Mouse (Mus musculus) hindbrain, postnatal 0 days (tissue): ENCODE data around the gene Itgav. TPM values are rescaled to one million over a fixed set of nuclear protein-coding genes. Genes with fewer than 3 reads are reported as not detected.

Experiments
- ATAC-seq: fragments of 200-750 bp; cut with Nextera tagmentation; 2 replicates; pipeline ENCODE4 v1.8.0; 2017; ENCODE audit warnings: mild to moderate bottlenecking, moderate TSS enrichment, moderate library complexity
- DNase-seq: peaks from one replicate; pipeline ENCODE4 v3.0.0-alpha.2; 2015; ENCODE audit warnings: low spot score
- H3K27ac ChIP-seq: fragments of 300-500 bp; sonication (generic); 2 replicates; pipeline ENCODE4 v1.5.1; 2014; ENCODE audit warnings: mild to moderate bottlenecking
- H3K27me3 ChIP-seq: fragments of 300-500 bp; sonication (generic); 2 replicates; pipeline ENCODE4 v1.6.1; 2014; ENCODE audit warnings: low read length, mixed read lengths; ENCODE audit not compliant: insufficient read depth
- H3K36me3 ChIP-seq: fragments of 300-500 bp; sonication (generic); 2 replicates; pipeline ENCODE4 v1.6.1; 2014; ENCODE audit warnings: low read length, mixed read lengths; ENCODE audit not compliant: insufficient read depth
- H3K4me1 ChIP-seq: fragments of 300-500 bp; sonication (generic); 2 replicates; pipeline ENCODE4 v1.6.1; 2014; ENCODE audit warnings: antibody characterized with exemption, low read length, mixed read lengths; ENCODE audit not compliant: insufficient read depth
- H3K4me2 ChIP-seq: fragments of 300-500 bp; sonication (generic); 2 replicates; pipeline ENCODE4 v1.6.1; 2014; ENCODE audit warnings: low read depth, mild to moderate bottlenecking, low read length, moderate library complexity, mixed read lengths
- H3K4me3 ChIP-seq: fragments of 300-500 bp; sonication (generic); 2 replicates; pipeline ENCODE4 v1.5.1; 2014; ENCODE audit warnings: low read length
- H3K9ac ChIP-seq: fragments of 300-500 bp; sonication (generic); replicated peaks from 2 replicates; pipeline ENCODE4 v1.6.1; 2014; ENCODE audit warnings: mild to moderate bottlenecking, low read length, moderate library complexity, mixed read lengths
- H3K9me3 ChIP-seq: fragments of 300-500 bp; sonication (generic); 2 replicates; pipeline ENCODE4 v1.6.1; 2016; ENCODE audit warnings: low read length, mixed read lengths
- CTCF ChIP-seq: IDR thresholded peaks from 2 replicates; pipeline ENCODE4 v1.5.1; 2016; ENCODE audit warnings: antibody characterized with exemption, control low read depth, low read depth
- WGBS: fragments of 180-500 bp; shearing (Covaris S2); extraction: QIAGEN DNeasy Blood & Tissue Kit; methylation state at CpG from one replicate; pipeline ENCODE4 v1.1.7; 2014; 5-methylcytosine and 5-hydroxymethylcytosine counted together
- polyA plus RNA-seq: library from polyadenylated mRNA; unstranded; fragments of >200 nt; fragmentation: Nextera tagmentation; extraction: Ambion mirVana; gene quantifications from 2 replicates; pipeline ENCODE4 v1.2.1, GENCODE M21; 2015
- total RNA-seq: library from RNA; depleted of rRNA; stranded (reverse); fragments of >200 nt; gene quantifications from 2 replicates; pipeline ENCODE4 v1.2.3, GENCODE M21; 2014

The Itgav gene
- total and polyA plus RNA-seq, 2 experiments from 2014 or later, result 30.8 to 47.4 TPM

DNA sequence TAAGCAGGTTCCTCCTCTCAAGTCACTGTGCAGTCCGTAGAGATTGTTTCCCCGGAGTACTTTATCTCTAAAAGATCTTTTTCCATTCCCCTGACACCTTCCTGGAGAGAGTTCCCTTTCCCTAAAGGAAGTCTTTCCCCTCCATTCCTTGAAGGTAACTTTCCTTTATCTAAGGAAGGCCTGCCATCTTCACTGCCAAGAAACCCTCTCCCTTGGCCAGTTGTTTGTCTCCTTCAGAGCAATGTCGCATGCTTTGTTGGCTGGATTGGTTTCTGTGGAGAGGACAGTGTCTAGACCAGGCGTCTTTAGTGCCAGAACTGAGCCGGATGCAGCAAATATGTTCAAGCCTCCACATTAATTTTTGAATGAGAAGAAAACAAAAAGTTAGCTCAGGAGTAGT lies 11.1 kb downstream of the Itgav start:
- no peak for ATAC-seq
- H3K4me1 ChIP-seq, result 0 out of 2 replicates have a peak, but pooled peaks cover 4% of the 10 kb centered on the region

DNA sequence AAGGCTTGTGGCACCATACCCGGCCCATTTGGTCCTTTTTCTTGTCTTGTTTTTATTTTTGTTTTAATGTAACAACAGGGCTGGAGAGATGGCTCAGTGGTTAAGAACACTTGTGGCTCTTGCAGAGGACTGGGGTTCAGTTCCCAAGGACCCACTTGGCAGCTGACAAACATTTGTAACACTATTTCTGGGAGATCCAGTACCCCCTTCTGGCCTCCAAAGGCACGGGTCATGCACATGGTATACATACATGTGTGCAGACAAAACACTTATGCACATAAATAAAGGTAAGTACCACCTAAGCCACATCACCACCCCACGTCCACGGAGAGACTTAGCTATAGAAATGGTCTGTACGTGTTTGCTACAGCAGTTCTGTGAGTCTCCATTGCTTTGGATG lies 12.6 kb downstream of the Itgav start:
- WGBS, result 92% methylated on average over 5 of the region's 5 CpGs
- Histone ChIP-seq H3K27ac (no peak overlapping the region), H3K9me3 (no peaks in the 10 kb centered on the region), H3K4me1 (0 out of 2 replicates have a peak, but pooled peaks cover 4% of the 10 kb centered on the region), H3K4me3 (no peak overlapping the region), H3K9ac (no peak overlapping the region), H3K36me3 (no peaks in the 10 kb centered on the region), H3K27me3 (no peaks in the 10 kb centered on the region), H3K4me2 (no peak overlapping the region)
- TF ChIP-seq CTCF, result no peak
- DNase-seq (no peak), ATAC-seq (no peak)

More for the DNA sequence above, 11.1 kb downstream of the Itgav start:
- Histone ChIP-seq H3K9me3 (no peaks in the 10 kb centered on the region), H3K4me2 (no peak overlapping the region), H3K4me3 (no peak overlapping the region), H3K27ac (no peak overlapping the region), H3K36me3 (no peaks in the 10 kb centered on the region), H3K27me3 (no peaks in the 10 kb centered on the region), H3K9ac (no peak overlapping the region)
- no peak for DNase-seq
- TF ChIP-seq CTCF, result no peak
- 60% methylated on average over 5 of the region's 5 CpGs for WGBS

GRCm38 (mm10) chr2:83738586-83739251 lies 14.5 kb downstream of the Itgav start:
- Histone ChIP-seq H3K27ac (no peak overlapping the region), H3K4me1 (0 out of 2 replicates have a peak, but pooled peaks cover 4% of the 10 kb centered on the region), H3K4me2 (no peak overlapping the region), H3K9me3 (no peaks in the 10 kb centered on the region), H3K36me3 (no peaks in the 10 kb centered on the region), H3K4me3 (no peak overlapping the region), H3K27me3 (no peaks in the 10 kb centered on the region), H3K9ac (no peak overlapping the region)
- WGBS, result 85% methylated on average over 14 of the region's 14 CpGs
- DNase-seq (no peak), ATAC-seq (no peak)
- no peak for TF ChIP-seq CTCF

DNA sequence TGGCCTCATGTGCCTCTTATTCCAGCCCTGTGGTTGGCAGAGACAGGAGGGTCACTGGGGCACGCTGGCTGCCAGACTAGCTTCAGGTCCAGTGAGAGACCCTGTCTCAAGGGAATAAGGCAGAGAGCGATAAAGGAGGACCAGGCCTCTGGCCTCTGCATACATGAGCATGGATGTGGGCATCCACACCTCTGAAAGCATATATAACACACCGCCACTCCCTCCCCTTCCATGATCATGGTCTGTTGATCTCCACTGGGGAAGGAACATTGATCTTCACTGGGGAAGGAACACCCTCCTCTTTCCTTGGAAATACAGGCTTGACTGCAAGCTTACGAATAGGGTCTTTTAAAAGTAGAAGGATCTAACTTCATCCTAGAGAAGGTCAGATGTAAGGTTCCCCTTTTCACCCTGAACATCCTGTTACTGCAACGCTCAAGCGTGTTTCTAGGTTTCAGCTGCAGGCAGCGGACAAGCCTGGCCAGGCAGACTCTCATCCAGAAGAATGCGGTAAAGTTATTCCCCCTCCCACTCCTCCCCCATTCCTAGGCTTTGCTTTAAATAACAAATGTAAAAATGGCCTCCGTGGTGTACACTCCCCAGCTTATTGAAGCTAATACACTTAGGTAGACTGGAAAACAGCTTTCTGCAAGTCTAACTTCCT lies 15.4 kb downstream of the Itgav start:
- Histone ChIP-seq H3K4me2 (no peak overlapping the region), H3K27me3 (no peaks in the 10 kb centered on the region), H3K27ac (peak overlapping the region; percentile 13; the same call in 1 of the 2 replicates), H3K9me3 (no peaks in the 10 kb centered on the region), H3K9ac (no peak overlapping the region), H3K4me3 (no peak overlapping the region), H3K4me1 (0 out of 2 replicates have a peak, but pooled peaks cover 4% of the 10 kb centered on the region), H3K36me3 (no peaks in the 10 kb centered on the region)
- 68% methylated on average over 9 of the region's 9 CpGs for WGBS
- no peak for TF ChIP-seq CTCF
- ATAC-seq (no peak), DNase-seq (no peak)

DNA sequence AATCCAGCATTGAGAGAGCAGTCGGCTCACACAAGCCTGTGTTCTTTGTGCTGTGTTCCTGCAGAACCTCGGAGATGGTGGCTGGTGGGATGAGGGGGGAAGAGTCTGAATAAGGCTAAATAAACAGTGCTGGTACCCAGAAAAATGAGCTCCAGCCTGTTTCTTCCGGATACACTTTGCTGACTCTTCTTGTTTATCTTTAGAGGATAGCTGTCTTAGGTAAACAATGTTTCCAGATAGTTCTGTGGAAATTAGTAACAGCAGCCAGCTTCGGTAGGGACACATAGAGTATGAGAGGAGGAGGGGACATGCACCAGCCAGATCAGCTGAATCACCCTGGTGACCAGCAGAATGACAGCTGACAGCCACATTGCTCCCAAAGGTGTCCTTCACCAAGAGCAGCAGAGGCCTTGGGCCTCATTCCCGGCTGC lies 16.4 kb downstream of the Itgav start:
- DNase-seq (no peak), ATAC-seq (peak; percentile 62; the same call in 1 of the 2 replicates)
- Histone ChIP-seq H3K36me3 (no peaks in the 10 kb centered on the region), H3K27ac (peak overlapping the region; percentile 41; the same call in 1 of the 2 replicates), H3K27me3 (no peaks in the 10 kb centered on the region), H3K9me3 (no peaks in the 10 kb centered on the region), H3K4me1 (0 out of 2 replicates have a peak, but pooled peaks cover 4% of the 10 kb centered on the region), H3K9ac (no peak overlapping the region), H3K4me2 (no peak overlapping the region), H3K4me3 (no peak overlapping the region)
- TF ChIP-seq CTCF, result no peak
- WGBS, result 34% methylated on average over 5 of the region's 5 CpGs

GRCm38 (mm10) chr2:83742210-83742609 lies 18.0 kb downstream of the Itgav start:
- Histone ChIP-seq H3K27me3 (no peaks in the 10 kb centered on the region), H3K27ac (no peak overlapping the region), H3K36me3 (no peaks in the 10 kb centered on the region), H3K9ac (no peak overlapping the region), H3K9me3 (no peaks in the 10 kb centered on the region), H3K4me1 (0 out of 2 replicates have a peak, but pooled peaks cover 4% of the 10 kb centered on the region), H3K4me3 (no peak overlapping the region), H3K4me2 (no peak overlapping the region)
- peak; percentile 49; the same call in 1 of the 2 replicates for ATAC-seq
- no peak for TF ChIP-seq CTCF
- peak; percentile 45 for DNase-seq
- WGBS, result 49% methylated on average over 9 of the region's 9 CpGs
